Mouse (Mus musculus) embryonic facial prominence, embryonic 13.5 days (tissue): ENCODE measurements at regions not wholly inside any gene's neighbourhood (a gene's known extent, or its start where the extent isn't known, plus 50 kb on each side); places are given as distances from the start of the nearest gene placed in this dataset.

Experiments
- ATAC-seq: fragments of 200-750 bp; cut with Nextera tagmentation; 2 replicates; pipeline ENCODE4 v1.8.0; 2017; ENCODE audit warnings: low read depth; ENCODE audit not compliant: insufficient number of reproducible peaks, insufficient read depth, low FRiP score, low TSS enrichment
- H3K27ac ChIP-seq: fragments of 300-500 bp; sonication (generic); 2 replicates; pipeline ENCODE4 v1.5.1; 2015; ENCODE audit warnings: moderate library complexity, mild to moderate bottlenecking, inconsistent platforms
- H3K27me3 ChIP-seq: fragments of 300-500 bp; sonication (generic); 2 replicates; pipeline ENCODE4 v1.6.1; 2015; ENCODE audit warnings: mild to moderate bottlenecking, inconsistent platforms
- H3K36me3 ChIP-seq: fragments of 300-500 bp; sonication (generic); 2 replicates; pipeline ENCODE4 v1.6.1; 2015; ENCODE audit warnings: mild to moderate bottlenecking, inconsistent platforms
- H3K4me1 ChIP-seq: fragments of 300-500 bp; sonication (generic); 2 replicates; pipeline ENCODE4 v1.6.1; 2015; ENCODE audit warnings: inconsistent platforms
- H3K4me2 ChIP-seq: fragments of 300-500 bp; sonication (generic); 2 replicates; pipeline ENCODE4 v1.6.1; 2015; ENCODE audit warnings: moderate library complexity, mild to moderate bottlenecking, inconsistent platforms
- H3K4me3 ChIP-seq: fragments of 300-500 bp; sonication (generic); 2 replicates; pipeline ENCODE4 v1.5.1; 2015; ENCODE audit warnings: mild to moderate bottlenecking, inconsistent platforms
- H3K9ac ChIP-seq: fragments of 300-500 bp; sonication (generic); 2 replicates; pipeline ENCODE4 v1.6.1; 2015; ENCODE audit warnings: mild to moderate bottlenecking, inconsistent platforms
- H3K9me3 ChIP-seq: fragments of 300-500 bp; sonication (generic); 2 replicates; pipeline ENCODE4 v1.6.1; 2016; ENCODE audit warnings: inconsistent platforms
- WGBS: fragments of 180-500 bp; shearing (Covaris S2); methylation state at CpG from one replicate; pipeline ENCODE4 v1.1.7; 2015; ENCODE audit warnings: mixed read lengths; 5-methylcytosine and 5-hydroxymethylcytosine counted together

- H3K27me3 ChIP-seq, result no peaks in the 10 kb centered on the region
- H3K4me3 ChIP-seq, result no peak overlapping the region
- H3K36me3 ChIP-seq, result no peaks in the 10 kb centered on the region
- H3K9me3 ChIP-seq, result no peaks in the 10 kb centered on the region
- H3K4me2 ChIP-seq, result peak overlapping the region; percentile 37
- ATAC-seq, result no peak
- peaks cover 16% of the 10 kb centered on the region for H3K4me1 ChIP-seq
- 15% methylated on average over 13 of the region's 13 CpGs for WGBS
- 0 out of 2 replicates have a peak overlapping the region, but pooled peaks have one; percentile 16 for H3K9ac ChIP-seq
- no peak overlapping the region for H3K27ac ChIP-seq
Measured at GRCm38 (mm10) chr2:160421216-160421911, 54.5 kb upstream of the Mafb start.

DNA sequence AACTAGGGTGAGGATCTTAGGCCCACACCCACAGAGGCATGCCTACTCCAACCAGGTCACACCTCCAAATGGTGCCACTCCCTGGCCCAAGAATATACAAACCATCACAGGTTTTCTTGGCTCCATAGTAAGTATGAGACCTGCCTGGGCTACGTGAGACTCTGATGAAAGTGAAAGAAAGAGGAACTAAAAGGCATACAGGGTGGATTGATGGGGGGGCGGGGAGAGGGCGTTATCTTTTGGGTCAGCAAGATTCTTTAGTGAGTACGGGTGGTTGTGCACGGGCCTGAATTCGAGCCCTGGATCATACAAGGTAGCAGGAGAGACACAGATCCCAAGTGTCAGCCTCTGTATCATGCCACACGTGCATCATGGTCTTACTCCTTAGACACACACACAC is 57.6 kb upstream of the Mafb start:
- ATAC-seq, result no peak
- Histone ChIP-seq H3K36me3 (no peaks in the 10 kb centered on the region), H3K9me3 (no peaks in the 10 kb centered on the region), H3K27ac (no peak overlapping the region), H3K9ac (no peak overlapping the region), H3K27me3 (no peaks in the 10 kb centered on the region), H3K4me2 (no peak overlapping the region), H3K4me3 (no peak overlapping the region), H3K4me1 (peaks cover 18% of the 10 kb centered on the region)
- 81% methylated on average over 7 of the region's 7 CpGs for WGBS

DNA sequence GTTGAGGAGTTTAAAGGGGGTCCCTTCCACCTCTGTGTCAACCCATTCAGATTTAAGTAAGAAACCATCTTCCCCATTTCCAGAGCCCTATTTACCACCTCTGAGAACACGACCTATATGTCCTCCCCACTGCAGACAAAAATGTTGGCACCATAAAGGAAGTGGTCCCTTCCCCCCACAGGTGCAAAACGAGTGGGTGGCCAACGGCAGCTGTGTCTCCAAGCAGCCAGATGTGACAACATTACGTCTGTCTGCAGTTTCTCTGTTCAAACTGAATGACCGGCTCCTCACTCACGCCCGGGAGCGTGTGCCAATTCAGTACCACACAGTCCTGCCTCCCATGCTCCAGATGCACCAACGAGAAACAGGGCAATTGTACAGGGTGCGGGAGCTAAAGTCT is 60.6 kb upstream of the Mafb start:
- H3K27ac ChIP-seq, result no peak overlapping the region
- peaks cover 4% of the 10 kb centered on the region; the same call in 1 of the 2 replicates for H3K4me1 ChIP-seq
- 69% methylated on average over 10 of the region's 10 CpGs for WGBS
- no peak overlapping the region for H3K9ac ChIP-seq
- H3K9me3 ChIP-seq, result no peaks in the 10 kb centered on the region
- no peak overlapping the region for H3K4me3 ChIP-seq
- no peaks in the 10 kb centered on the region for H3K36me3 ChIP-seq
- H3K4me2 ChIP-seq, result no peak overlapping the region
- H3K27me3 ChIP-seq, result no peaks in the 10 kb centered on the region
- ATAC-seq, result no peak

DNA sequence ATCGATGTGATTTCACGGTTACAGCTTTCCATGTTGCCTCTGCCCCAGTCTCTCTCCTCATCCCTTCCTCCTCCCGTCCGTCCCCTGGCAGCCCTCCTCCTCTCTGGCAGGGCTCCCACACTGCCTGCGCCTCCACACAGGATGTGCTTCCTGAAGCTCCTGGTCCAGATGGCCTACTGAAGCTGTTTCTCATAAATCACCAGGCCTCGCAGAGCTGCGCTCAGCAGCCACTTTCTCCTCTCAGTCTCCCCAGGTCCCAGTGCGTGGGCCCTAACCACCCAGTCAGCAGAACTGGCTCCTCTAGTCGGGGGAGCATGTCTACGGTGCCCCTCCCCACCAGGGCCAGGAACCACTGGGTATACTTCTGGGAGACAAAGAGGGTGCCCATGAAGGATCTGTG is 66.4 kb upstream of the Mafb start:
- Histone ChIP-seq H3K4me1 (peaks cover 7% of the 10 kb centered on the region), H3K9ac (no peak overlapping the region), H3K36me3 (no peaks in the 10 kb centered on the region), H3K9me3 (no peaks in the 10 kb centered on the region), H3K4me2 (peak overlapping the region; percentile 5; the same call in 1 of the 2 replicates), H3K27me3 (no peaks in the 10 kb centered on the region), H3K27ac (peak overlapping the region; percentile 80), H3K4me3 (no peak overlapping the region)
- peak; percentile 64; the same call in 1 of the 2 replicates for ATAC-seq
- WGBS, result 35% methylated on average over 10 of the region's 10 CpGs

GRCm38 (mm10) chr2:160434701-160435100 is 67.8 kb upstream of the Mafb start:
- no peak overlapping the region for H3K4me3 ChIP-seq
- WGBS, result 86% methylated on average over 5 of the region's 5 CpGs
- H3K9ac ChIP-seq, result no peak overlapping the region
- H3K4me1 ChIP-seq, result peaks cover 7% of the 10 kb centered on the region
- no peaks in the 10 kb centered on the region for H3K9me3 ChIP-seq
- H3K27ac ChIP-seq, result no peak overlapping the region
- H3K4me2 ChIP-seq, result no peak overlapping the region
- ATAC-seq, result no peak
- H3K27me3 ChIP-seq, result no peaks in the 10 kb centered on the region
- H3K36me3 ChIP-seq, result no peaks in the 10 kb centered on the region

GRCm38 (mm10) chr2:160435622-160436021 is 68.8 kb upstream of the Mafb start:
- no peak overlapping the region for H3K4me2 ChIP-seq
- no peak overlapping the region for H3K4me3 ChIP-seq
- no peaks in the 10 kb centered on the region for H3K36me3 ChIP-seq
- H3K9me3 ChIP-seq, result no peaks in the 10 kb centered on the region
- H3K27me3 ChIP-seq, result no peaks in the 10 kb centered on the region
- no peak overlapping the region for H3K9ac ChIP-seq
- WGBS, result 78% methylated on average over 3 of the region's 3 CpGs
- peaks cover 12% of the 10 kb centered on the region for H3K4me1 ChIP-seq
- no peak overlapping the region for H3K27ac ChIP-seq
- no peak for ATAC-seq

DNA sequence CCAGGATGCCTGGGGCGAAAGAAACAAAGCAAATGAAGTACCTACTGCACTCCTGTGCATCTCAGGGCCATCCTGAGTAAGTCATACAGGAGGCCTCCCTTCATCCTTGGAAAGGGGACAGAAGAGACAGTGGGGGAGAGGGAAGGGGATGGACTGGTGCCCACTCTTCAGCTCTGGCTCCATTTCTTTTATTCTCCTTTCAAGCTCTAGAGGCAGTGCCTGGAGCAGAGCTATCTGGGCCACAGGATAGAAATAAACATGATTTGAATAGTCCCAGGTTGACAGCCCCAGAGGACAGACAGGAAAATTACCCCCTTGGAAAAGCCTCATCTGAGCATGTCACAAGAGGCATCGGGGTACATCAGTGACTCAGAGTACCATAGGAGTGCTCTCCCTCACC is 72.2 kb upstream of the Mafb start:
- H3K4me2 ChIP-seq, result no peak overlapping the region
- no peaks in the 10 kb centered on the region for H3K9me3 ChIP-seq
- no peaks in the 10 kb centered on the region for H3K27me3 ChIP-seq
- no peak overlapping the region for H3K4me3 ChIP-seq
- ATAC-seq, result no peak
- no peak overlapping the region for H3K27ac ChIP-seq
- 88% methylated on average over 2 of the region's 2 CpGs for WGBS
- peaks cover 5% of the 10 kb centered on the region for H3K4me1 ChIP-seq
- no peak overlapping the region for H3K9ac ChIP-seq
- no peaks in the 10 kb centered on the region for H3K36me3 ChIP-seq

DNA sequence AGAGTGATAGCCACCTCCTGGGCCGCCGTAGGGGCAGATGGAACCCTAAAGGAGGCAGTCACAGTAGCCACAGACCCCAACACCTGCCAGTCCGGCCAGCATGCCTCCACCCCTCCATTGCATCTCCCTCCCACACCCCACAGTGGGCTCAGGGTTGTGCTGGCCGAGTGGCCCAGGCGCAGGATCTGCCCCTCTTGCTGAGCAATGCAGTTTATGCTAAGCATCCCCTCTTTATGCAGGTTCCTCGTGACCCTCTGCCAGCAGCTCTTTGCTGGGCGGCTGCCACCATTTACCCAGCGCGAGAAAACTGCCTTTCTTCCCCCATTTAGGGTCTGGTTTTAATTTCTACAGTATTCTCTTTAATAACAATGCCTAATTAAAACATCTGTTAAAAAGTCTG is 73.4 kb upstream of the Mafb start:
- ATAC-seq, result no peak
- WGBS, result 66% methylated on average over 9 of the region's 9 CpGs
- no peak overlapping the region for H3K4me3 ChIP-seq
- H3K27me3 ChIP-seq, result 0 out of 2 replicates have a peak, but pooled peaks cover 1% of the 10 kb centered on the region
- no peaks in the 10 kb centered on the region for H3K36me3 ChIP-seq
- H3K4me1 ChIP-seq, result peaks cover 5% of the 10 kb centered on the region
- no peak overlapping the region for H3K9ac ChIP-seq
- no peaks in the 10 kb centered on the region for H3K9me3 ChIP-seq
- H3K4me2 ChIP-seq, result no peak overlapping the region
- no peak overlapping the region for H3K27ac ChIP-seq

- 0 out of 2 replicates have a peak overlapping the region, but pooled peaks have one; percentile 69 for H3K9ac ChIP-seq
- peak overlapping the region; percentile 88 for H3K27ac ChIP-seq
- peak overlapping the region; percentile 46 for H3K4me3 ChIP-seq
- WGBS, result 7% methylated on average over 8 of the region's 8 CpGs
- ATAC-seq, result no peak
- no peaks in the 10 kb centered on the region for H3K36me3 ChIP-seq
- peak overlapping the region; percentile 79 for H3K4me2 ChIP-seq
- H3K4me1 ChIP-seq, result peaks cover 27% of the 10 kb centered on the region
- H3K9me3 ChIP-seq, result no peaks in the 10 kb centered on the region
- peaks cover 9% of the 10 kb centered on the region for H3K27me3 ChIP-seq
Measured at GRCm38 (mm10) chr2:160451057-160451456, 84.2 kb upstream of the Mafb start.

DNA sequence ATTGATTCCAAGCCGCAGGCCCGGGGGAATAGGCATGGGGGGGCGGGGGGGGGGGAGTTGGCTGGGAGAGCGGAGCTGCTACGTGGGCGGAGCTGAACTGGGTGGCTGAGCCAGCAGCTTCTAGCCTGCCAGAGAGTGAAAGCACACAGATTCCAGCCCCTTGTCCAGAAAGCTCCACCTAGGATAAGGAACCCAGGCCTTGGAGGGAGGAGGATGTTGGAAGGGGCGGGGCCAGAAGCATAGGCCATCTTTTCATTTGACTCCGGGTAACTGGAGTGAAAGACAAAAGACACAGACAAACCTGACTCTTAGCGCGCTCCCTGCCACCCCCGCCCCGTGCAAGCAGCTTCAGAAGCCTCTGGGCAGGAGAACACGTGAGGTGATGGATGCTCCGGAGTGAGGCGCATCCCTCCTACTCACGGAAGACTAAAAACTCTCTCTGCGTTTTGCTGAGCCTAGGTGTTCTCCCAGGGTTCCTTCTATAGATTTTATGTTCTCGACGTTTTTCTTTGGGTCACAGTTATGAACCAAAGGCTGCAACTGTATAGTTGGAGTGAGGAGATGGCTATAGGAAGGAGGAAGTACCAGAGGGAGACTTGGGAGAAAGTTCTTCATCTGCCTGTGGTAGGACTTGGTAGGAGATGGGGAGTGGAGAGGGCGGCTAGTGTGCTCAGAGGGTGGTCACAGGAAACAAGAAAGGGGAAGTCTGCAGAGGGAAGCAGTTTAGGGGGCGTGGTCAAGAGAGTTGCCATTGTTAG is 84.8 kb upstream of the Mafb start:
- H3K9ac ChIP-seq, result peak overlapping the region; percentile 69
- WGBS, result under 1% methylated on average over 21 of the region's 21 CpGs
- H3K9me3 ChIP-seq, result no peaks in the 10 kb centered on the region
- H3K4me2 ChIP-seq, result peak overlapping the region; percentile 79
- H3K4me1 ChIP-seq, result peaks cover 25% of the 10 kb centered on the region
- no peaks in the 10 kb centered on the region for H3K36me3 ChIP-seq
- peak; percentile 90 for ATAC-seq
- peak overlapping the region; percentile 88 for H3K27ac ChIP-seq
- peak overlapping the region; percentile 46 for H3K4me3 ChIP-seq
- H3K27me3 ChIP-seq, result 0 out of 2 replicates have a peak, but pooled peaks cover 4% of the 10 kb centered on the region

- peaks cover 21% of the 10 kb centered on the region for H3K4me1 ChIP-seq
- 17% methylated on average over 6 of the region's 6 CpGs for WGBS
Measured at GRCm38 (mm10) chr2:160452239-160452530, 85.3 kb upstream of the Mafb start.

GRCm38 (mm10) chr2:160452730-160453129 is 85.9 kb upstream of the Mafb start:
- 84% methylated on average over 6 of the region's 6 CpGs for WGBS
- no peaks in the 10 kb centered on the region for H3K36me3 ChIP-seq
- H3K9ac ChIP-seq, result no peak overlapping the region
- no peak overlapping the region for H3K4me3 ChIP-seq
- no peak overlapping the region for H3K4me2 ChIP-seq
- H3K27ac ChIP-seq, result no peak overlapping the region
- no peaks in the 10 kb centered on the region for H3K27me3 ChIP-seq
- H3K9me3 ChIP-seq, result no peaks in the 10 kb centered on the region
- ATAC-seq, result no peak
- peaks cover 20% of the 10 kb centered on the region for H3K4me1 ChIP-seq

More at GRCm38 (mm10) chr2:160452239-160452530, 85.3 kb upstream of the Mafb start:
- no peak for ATAC-seq
- H3K9me3 ChIP-seq, result no peaks in the 10 kb centered on the region
- H3K27ac ChIP-seq, result peak overlapping the region; percentile 88
- peak overlapping the region; percentile 46 for H3K4me3 ChIP-seq
- H3K9ac ChIP-seq, result peak overlapping the region; percentile 69; the same call in 1 of the 2 replicates
- no peaks in the 10 kb centered on the region for H3K36me3 ChIP-seq
- no peaks in the 10 kb centered on the region for H3K27me3 ChIP-seq
- peak overlapping the region; percentile 79 for H3K4me2 ChIP-seq
